Comparison of ENCODE assay signal across 26 mouse cellular contexts in genomic region chr17:27931826-27932225, GRCm38 (mm10).
"Had no signal": no experiment of that assay in that cellular context is flagged by ENCODE, and none has a peak within 500 bp of the region (broad histone marks: within the 10 kb centered on the region; RNA-seq: fewer than 3 reads in every experiment).

No protein-coding gene starts in this region.

- H3K9ac ChIP-seq: heart, embryonic 13.5 days; heart, embryonic 15.5 days; hindbrain, embryonic 13.5 days; hindbrain, embryonic 15.5 days; kidney, embryonic 15.5 days; limb, embryonic 12.5 days; liver, embryonic 13.5 days; liver, embryonic 15.5 days had no signal

- H3K4me2 ChIP-seq: heart, embryonic 11.5 days; heart, embryonic 13.5 days; heart, embryonic 15.5 days; hindbrain, embryonic 13.5 days; hindbrain, embryonic 15.5 days; kidney, embryonic 15.5 days; limb, embryonic 12.5 days; liver, embryonic 13.5 days; liver, embryonic 15.5 days had no signal

- ATAC-seq: hindbrain, postnatal 0 days; intestine, embryonic 16.5 days had no signal

- H3K4me3 ChIP-seq: heart, adult 2 months; heart, embryonic 13.5 days; heart, embryonic 15.5 days; hindbrain, embryonic 13.5 days; hindbrain, embryonic 15.5 days; kidney, embryonic 15.5 days; limb, embryonic 10.5 days; limb, embryonic 12.5 days; liver, embryonic 13.5 days; liver, embryonic 15.5 days had no signal

- DNase-seq: gastrocnemius, postnatal 14 days; gastrocnemius, postnatal 36 days; heart, adult 11 months; heart, adult 2 months; heart, postnatal 14 days; heart, postnatal 36 days; kidney, adult 11 months; kidney, adult 2 months; kidney, adult 9 months; kidney, postnatal 10 days; kidney, postnatal 25 days; layer of hippocampus, adult 9-11 months; layer of hippocampus, postnatal 36 days; liver; liver, embryonic 13.5 days had no signal

- H3K9me3 ChIP-seq: heart, embryonic 13.5 days; heart, embryonic 15.5 days; hindbrain, embryonic 13.5 days; hindbrain, embryonic 15.5 days; kidney, embryonic 15.5 days; limb, embryonic 10.5 days; limb, embryonic 12.5 days; liver, embryonic 13.5 days; liver, embryonic 15.5 days had no signal

- H3K27me3 ChIP-seq: heart, embryonic 13.5 days; heart, embryonic 15.5 days; hindbrain, embryonic 13.5 days; hindbrain, embryonic 15.5 days; kidney, embryonic 15.5 days; limb, embryonic 12.5 days; liver, embryonic 13.5 days; liver, embryonic 15.5 days had no signal

- H3K27ac ChIP-seq: heart, adult 2 months; heart, embryonic 13.5 days; heart, embryonic 15.5 days; hindbrain, embryonic 13.5 days; hindbrain, embryonic 15.5 days; hindbrain, postnatal 0 days; kidney, embryonic 15.5 days; limb, embryonic 10.5 days; limb, embryonic 12.5 days; liver, embryonic 13.5 days; liver, embryonic 15.5 days had no signal

- H3K4me1 ChIP-seq: hindbrain, embryonic 15.5 days; liver, embryonic 13.5 days had no signal

- H3K36me3 ChIP-seq: heart, embryonic 13.5 days; heart, embryonic 15.5 days; hindbrain, embryonic 15.5 days; kidney, embryonic 15.5 days; liver, embryonic 13.5 days; liver, embryonic 15.5 days had no signal
